Mouse (Mus musculus) neural tube, embryonic 14.5 days (tissue): ENCODE data around the gene Cldn2. TPM values are rescaled to one million over a fixed set of nuclear protein-coding genes. Genes with fewer than 3 reads are reported as not detected.

Experiments used
- ATAC-seq: fragments of 200-750 bp; cut with Nextera tagmentation; 2 replicates; pipeline ENCODE4 v1.8.0; 2017; ENCODE audit warnings: low read depth, mild to moderate bottlenecking, moderate TSS enrichment, moderate library complexity
- H3K27ac ChIP-seq: fragments of 300-500 bp; sonication (generic); 2 replicates; pipeline ENCODE4 v1.5.1; 2014; ENCODE audit warnings: low read depth, mild to moderate bottlenecking, control low read depth, low read length, moderate library complexity, mixed read lengths
- H3K27me3 ChIP-seq: fragments of 300-500 bp; sonication (generic); 2 replicates; pipeline ENCODE4 v1.6.1; 2014; ENCODE audit warnings: low read length; ENCODE audit not compliant: control insufficient read depth, insufficient read depth
- H3K36me3 ChIP-seq: fragments of 300-500 bp; sonication (generic); 2 replicates; pipeline ENCODE4 v1.6.1; 2014; ENCODE audit warnings: low read length, mixed read lengths; ENCODE audit not compliant: control insufficient read depth, insufficient read depth
- H3K4me1 ChIP-seq: fragments of 300-500 bp; sonication (generic); 2 replicates; pipeline ENCODE4 v1.6.1; 2014; ENCODE audit warnings: low read length; ENCODE audit not compliant: control insufficient read depth, insufficient read depth
- H3K4me2 ChIP-seq: fragments of 300-500 bp; sonication (generic); 2 replicates; pipeline ENCODE4 v1.6.1; 2014; ENCODE audit warnings: mild to moderate bottlenecking, low read depth, low read length, control low read depth
- H3K4me3 ChIP-seq: fragments of 300-500 bp; sonication (generic); 2 replicates; pipeline ENCODE4 v1.5.1; 2014; ENCODE audit warnings: low read depth, low read length, control low read depth, mixed read lengths
- H3K9ac ChIP-seq: fragments of 300-500 bp; sonication (generic); replicated peaks from 2 replicates; pipeline ENCODE4 v1.6.1; 2014; ENCODE audit warnings: low read depth, mild to moderate bottlenecking, control low read depth, low read length, mixed read lengths
- H3K9me3 ChIP-seq: fragments of 300-500 bp; sonication (generic); 2 replicates; pipeline ENCODE4 v1.6.1; 2016; ENCODE audit warnings: low read length; ENCODE audit not compliant: control insufficient read depth
- WGBS: fragments of 180-500 bp; shearing (Covaris S2); extraction: QIAGEN DNeasy Blood & Tissue Kit; methylation state at CpG from one replicate; pipeline ENCODE4 v1.1.7; 2014; 5-methylcytosine and 5-hydroxymethylcytosine counted together
- polyA plus RNA-seq: library from polyadenylated mRNA; unstranded; fragments of >200 nt; fragmentation: Nextera tagmentation; extraction: Ambion mirVana; gene quantifications from 2 replicates; pipeline ENCODE4 v1.2.1, GENCODE M21; 2014

Cldn2 gene
- polyA plus RNA-seq, 1 experiment from 2014 or later = not detected

DNA sequence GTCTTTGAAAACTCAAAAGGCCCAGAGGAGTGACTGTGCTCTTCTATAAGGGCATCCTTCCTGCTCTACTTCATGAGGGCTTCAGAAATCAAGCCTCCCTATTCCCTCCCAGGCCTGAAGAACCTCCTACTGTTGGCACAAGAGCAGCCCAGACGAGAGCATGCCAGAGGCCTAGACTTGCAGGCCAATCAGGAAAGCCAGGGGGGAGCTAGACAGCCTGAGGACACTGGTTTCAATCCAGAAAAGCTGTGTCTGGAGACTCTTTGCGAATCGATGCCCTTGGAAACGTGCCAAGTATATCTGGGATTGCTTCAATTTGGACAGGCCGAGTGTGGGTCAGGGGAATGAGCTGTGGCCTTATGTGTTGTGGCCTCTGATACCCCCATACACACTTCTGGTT lies 21.2 kb upstream of the Cldn2 start:
- WGBS = 62% methylated on average over 5 of the region's 5 CpGs
- no peak overlapping the region for H3K9ac ChIP-seq
- no peaks in the 10 kb centered on the region for H3K27me3 ChIP-seq
- H3K4me2 ChIP-seq = no peak overlapping the region
- no peaks in the 10 kb centered on the region for H3K9me3 ChIP-seq
- H3K36me3 ChIP-seq = no peaks in the 10 kb centered on the region
- no peak overlapping the region for H3K27ac ChIP-seq
- H3K4me3 ChIP-seq = no peak overlapping the region
- ATAC-seq = no peak
- H3K4me1 ChIP-seq = no peaks in the 10 kb centered on the region

- no peaks in the 10 kb centered on the region for H3K4me1 ChIP-seq
- no peak overlapping the region for H3K4me3 ChIP-seq
- no peak for ATAC-seq
- no peak overlapping the region for H3K27ac ChIP-seq
- H3K9ac ChIP-seq = no peak overlapping the region
- WGBS = 82% methylated on average over 3 of the region's 3 CpGs
- H3K36me3 ChIP-seq = no peaks in the 10 kb centered on the region
- H3K9me3 ChIP-seq = no peaks in the 10 kb centered on the region
- no peaks in the 10 kb centered on the region for H3K27me3 ChIP-seq
- H3K4me2 ChIP-seq = no peak overlapping the region
Observed at GRCm38 (mm10) chrX:139780988-139781387, 19.6 kb upstream of the Cldn2 start.

DNA sequence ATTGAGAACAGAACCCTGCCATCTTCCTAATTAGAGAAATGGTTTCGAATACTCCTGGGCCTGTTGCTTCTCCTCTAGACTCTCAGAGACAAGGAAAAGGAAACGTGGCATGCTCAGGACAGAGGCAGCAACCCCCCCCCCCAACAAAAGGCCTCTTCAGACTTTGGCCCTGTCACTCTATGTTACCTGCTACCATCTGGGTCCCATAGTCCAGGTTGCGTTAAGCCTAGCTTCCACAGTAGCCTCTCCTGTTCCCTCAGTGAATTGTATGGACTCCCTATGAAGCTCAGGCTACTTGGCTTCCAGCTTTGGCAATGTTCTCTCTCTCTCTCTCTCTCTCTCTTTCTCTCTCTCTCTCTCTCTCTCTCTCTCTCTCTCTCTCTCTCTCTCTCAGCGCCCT lies 19.1 kb upstream of the Cldn2 start:
- H3K4me3 ChIP-seq = no peak overlapping the region
- no peak overlapping the region for H3K27ac ChIP-seq
- no peaks in the 10 kb centered on the region for H3K27me3 ChIP-seq
- no peak overlapping the region for H3K4me2 ChIP-seq
- 79% methylated on average over 4 of the region's 4 CpGs for WGBS
- H3K9ac ChIP-seq = no peak overlapping the region
- no peak for ATAC-seq
- no peaks in the 10 kb centered on the region for H3K36me3 ChIP-seq
- H3K4me1 ChIP-seq = no peaks in the 10 kb centered on the region
- H3K9me3 ChIP-seq = no peaks in the 10 kb centered on the region

- WGBS = 25% methylated on average over 6 of the region's 6 CpGs
- H3K36me3 ChIP-seq = no peaks in the 10 kb centered on the region
- ATAC-seq = no peak
- no peak within 1 kb of the TSS for H3K4me2 ChIP-seq
- H3K27ac ChIP-seq = no peak within 1 kb of the TSS
- no peaks in the 10 kb centered on the region for H3K4me1 ChIP-seq
- H3K27me3 ChIP-seq = no peaks in the 10 kb centered on the region
- no peak within 1 kb of the TSS for H3K4me3 ChIP-seq
- no peak within 1 kb of the TSS for H3K9ac ChIP-seq
- no peaks in the 10 kb centered on the region for H3K9me3 ChIP-seq
Observed at GRCm38 (mm10) chrX:139782278-139783044, 18.2 kb upstream of the Cldn2 start, which contains the start of gene Ripply1. Ripply1 (minus strand) TSS chrX:139782353.

GRCm38 (mm10) chrX:139783045-139783422 lies 17.6 kb upstream of the Cldn2 start:
- no peak overlapping the region for H3K27ac ChIP-seq
- H3K36me3 ChIP-seq = no peaks in the 10 kb centered on the region
- H3K27me3 ChIP-seq = no peaks in the 10 kb centered on the region
- no peak overlapping the region for H3K9ac ChIP-seq
- H3K4me1 ChIP-seq = no peaks in the 10 kb centered on the region
- ATAC-seq = no peak
- WGBS = 46% methylated on average over 3 of the region's 3 CpGs
- H3K4me2 ChIP-seq = no peak overlapping the region
- H3K9me3 ChIP-seq = no peaks in the 10 kb centered on the region
- H3K4me3 ChIP-seq = no peak overlapping the region

DNA sequence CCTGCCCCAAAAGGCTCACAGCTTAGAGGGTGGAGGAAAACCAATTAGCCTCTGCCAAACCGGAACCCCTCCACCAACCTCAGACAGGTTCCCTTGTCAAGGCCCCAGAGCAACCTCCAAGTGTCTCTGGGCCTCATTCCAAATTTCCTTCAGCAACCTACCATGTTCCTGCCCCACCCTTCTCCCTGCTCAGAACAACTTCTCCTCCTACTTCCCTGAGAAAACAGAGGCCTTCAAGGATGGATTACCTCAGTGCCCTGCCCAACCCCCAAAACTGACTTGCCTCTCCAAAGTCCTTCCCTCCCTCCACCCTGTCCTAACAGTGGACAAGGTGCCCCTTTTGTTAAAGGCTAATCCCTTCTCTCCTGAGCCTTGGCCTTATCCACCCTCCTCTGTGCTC lies 14.9 kb upstream of the Cldn2 start:
- H3K27me3 ChIP-seq = no peaks in the 10 kb centered on the region
- no peak overlapping the region for H3K27ac ChIP-seq
- H3K4me2 ChIP-seq = no peak overlapping the region
- no peak overlapping the region for H3K9ac ChIP-seq
- no peaks in the 10 kb centered on the region for H3K4me1 ChIP-seq
- no peaks in the 10 kb centered on the region for H3K9me3 ChIP-seq
- no peak for ATAC-seq
- no peak overlapping the region for H3K4me3 ChIP-seq
- 60% methylated on average over 1 of the region's 1 CpGs for WGBS
- H3K36me3 ChIP-seq = no peaks in the 10 kb centered on the region

GRCm38 (mm10) chrX:139794072-139794845 lies 6.4 kb upstream of the Cldn2 start:
- no peak overlapping the region for H3K4me3 ChIP-seq
- H3K4me1 ChIP-seq = no peaks in the 10 kb centered on the region
- no peaks in the 10 kb centered on the region for H3K27me3 ChIP-seq
- H3K4me2 ChIP-seq = no peak overlapping the region
- WGBS = 86% methylated on average over 7 of the region's 7 CpGs
- no peaks in the 10 kb centered on the region for H3K9me3 ChIP-seq
- no peak overlapping the region for H3K27ac ChIP-seq
- H3K9ac ChIP-seq = no peak overlapping the region
- no peaks in the 10 kb centered on the region for H3K36me3 ChIP-seq
- ATAC-seq = no peak

DNA sequence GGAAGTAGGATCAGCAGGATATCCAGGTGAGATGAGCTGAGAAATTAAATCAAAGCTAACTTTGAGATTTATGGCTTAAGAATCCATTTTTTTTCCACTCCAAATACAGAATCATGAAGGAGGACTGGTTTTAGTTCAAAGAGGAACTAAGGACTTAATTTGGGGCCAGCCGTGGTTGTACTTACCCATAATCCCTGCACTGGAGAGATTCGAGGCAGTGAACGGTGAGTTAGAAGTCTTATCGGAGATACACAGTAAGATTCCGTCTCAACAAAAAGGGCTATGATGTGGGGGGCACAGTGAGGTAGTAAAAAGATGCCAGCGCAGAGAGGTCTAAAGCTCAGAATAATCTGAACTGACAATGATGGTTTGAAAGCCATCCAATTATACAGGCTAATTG lies 4.6 kb upstream of the Cldn2 start:
- H3K36me3 ChIP-seq = no peaks in the 10 kb centered on the region
- H3K27ac ChIP-seq = no peak overlapping the region
- H3K4me2 ChIP-seq = no peak overlapping the region
- H3K4me1 ChIP-seq = no peaks in the 10 kb centered on the region
- no peak overlapping the region for H3K4me3 ChIP-seq
- WGBS = 86% methylated on average over 6 of the region's 6 CpGs
- H3K27me3 ChIP-seq = no peaks in the 10 kb centered on the region
- no peak overlapping the region for H3K9ac ChIP-seq
- no peak for ATAC-seq
- H3K9me3 ChIP-seq = no peaks in the 10 kb centered on the region

GRCm38 (mm10) chrX:139797875-139798274 lies 2.8 kb upstream of the Cldn2 start:
- 75% methylated on average over 9 of the region's 9 CpGs for WGBS
- ATAC-seq = no peak
- Histone ChIP-seq H3K4me2 (no peak overlapping the region), H3K9ac (no peak overlapping the region), H3K9me3 (no peaks in the 10 kb centered on the region), H3K4me3 (no peak overlapping the region), H3K36me3 (no peaks in the 10 kb centered on the region), H3K27me3 (no peaks in the 10 kb centered on the region), H3K27ac (no peak overlapping the region), H3K4me1 (no peaks in the 10 kb centered on the region)
